Mouse (Mus musculus) fat pad, adult 2 months (tissue): Measurements from ENCODE around the gene Foxa1.

Source experiments
- DNase-seq: peaks from one replicate; pipeline ENCODE4 v3.0.0-alpha.2; 2011; ENCODE audit warnings: low read depth, low spot score; ENCODE audit errors: extremely low read depth

Gene Foxa1

DNA sequence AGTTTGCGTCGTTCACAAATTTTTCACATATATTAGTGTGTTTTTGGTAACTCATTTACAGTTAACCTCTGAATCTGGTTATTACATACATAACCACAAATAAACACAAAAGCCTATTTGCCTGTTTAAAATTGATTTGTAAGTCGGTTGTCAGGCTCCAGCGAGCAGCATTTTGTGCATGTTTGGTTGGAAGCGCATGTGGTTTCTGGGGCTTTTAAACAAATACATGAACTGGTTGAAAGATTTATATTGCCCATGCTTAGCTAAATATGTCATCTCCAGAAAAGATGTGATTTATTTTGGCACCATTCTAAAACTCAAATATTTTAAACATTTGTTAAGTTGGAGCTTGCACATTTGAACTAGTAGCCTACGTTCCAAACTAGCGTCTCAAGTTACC lies 46.5 kb downstream of the Foxa1 start:
- no peak for DNase-seq

DNA sequence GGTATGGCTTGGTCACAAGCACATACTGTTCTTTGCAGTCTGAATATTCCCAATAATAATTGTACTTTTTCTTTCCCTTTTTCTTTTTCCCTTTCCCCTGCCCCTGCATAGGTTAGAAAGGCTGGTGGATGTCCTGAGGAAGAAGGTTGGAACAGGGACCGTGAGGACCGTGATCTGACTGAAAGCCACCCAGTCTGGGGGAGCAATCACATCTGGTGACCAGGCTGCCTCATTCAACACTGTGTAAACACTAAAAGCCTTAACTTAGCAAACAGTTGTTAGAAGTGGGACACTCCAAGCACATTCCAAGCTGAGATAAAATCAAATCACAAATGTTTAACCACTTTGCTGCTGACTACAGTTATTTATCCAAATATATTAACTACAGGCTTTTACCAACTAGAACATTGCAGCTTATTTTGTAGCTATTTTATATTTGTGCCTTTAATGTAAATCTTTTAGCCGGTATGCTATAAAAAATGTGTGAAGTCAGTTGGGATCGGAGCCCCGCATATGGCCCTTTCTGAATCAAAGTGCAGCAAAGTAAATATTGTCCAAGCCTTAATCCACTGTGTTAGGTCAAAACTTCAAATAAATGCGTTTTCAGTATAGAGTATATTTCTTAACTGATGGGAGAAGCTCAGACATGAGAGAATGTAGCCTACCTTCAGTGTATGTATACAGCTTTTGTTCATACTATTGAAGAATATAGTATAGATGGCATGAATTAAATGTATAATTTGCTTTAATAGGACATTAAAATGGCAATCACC lies 50.2 kb downstream of the Foxa1 start:
- no peak for DNase-seq
